In genomic region chr13:41746971-41747615, GRCm38 (mm10) we compare ENCODE assay signal across 8 mouse cellular contexts.
DNase-seq lines count a peak whose midpoint lies in the region; ATAC-seq lines count a peak whose summit lies in the region.

No protein-coding gene starts in this region.

- H3K9me3 ChIP-seq in forebrain, embryonic 13.5 days (replicated peaks): no peaks in the 10 kb centered on the region

- H3K4me2 ChIP-seq in forebrain, embryonic 13.5 days: no peak overlapping the region

- no peak overlapping the region for H3K4me3 ChIP-seq in forebrain, embryonic 13.5 days

- peak; percentile 34 to 84 for DNase-seq in heart, adult 18-20 months
- no peak for DNase-seq in heart, postnatal 25 days (ENCODE audit: low spot score)
- DNase-seq in 3T3-L1 (ENCODE audit: low read depth, low spot score) (peak; percentile 79), MEL-GATA-1-ER (ENCODE audit: extremely low read depth, low read depth) (peak; percentile 12)
- peak; percentile 12 to 84 for DNase-seq in layer of hippocampus, postnatal 14 days (ENCODE audit: low spot score in 2 of 2)
- peak; percentile 76 for DNase-seq in retina, postnatal 1 day
- no peak for DNase-seq in urinary bladder, postnatal 36 days (ENCODE audit: low spot score in 2 of 2)

- intact Hi-C loops in heart, postnatal 25 days (cut with DNase I): loop anchor here (10.0 kb wide), 1 partner anchor 398 kb away; no protein-coding TSS in a partner anchor

- WGBS in forebrain, embryonic 13.5 days: 56% methylated on average over 8 of the region's 8 CpGs

- peak; percentile 76 for ATAC-seq in forebrain, embryonic 13.5 days

- H3K9ac ChIP-seq in forebrain, embryonic 13.5 days: no peak overlapping the region

- no peaks in the 10 kb centered on the region for H3K27me3 ChIP-seq in forebrain, embryonic 13.5 days

- H3K27ac ChIP-seq in forebrain, embryonic 13.5 days: no peak overlapping the region

- no peaks in the 10 kb centered on the region for H3K36me3 ChIP-seq in forebrain, embryonic 13.5 days (ENCODE audit: poor library complexity, severe bottlenecking)

- H3K4me1 ChIP-seq in forebrain, embryonic 13.5 days: peaks cover 13% of the 10 kb centered on the region; the same call in 1 of the 2 replicates

Comparison
In these comparisons a context has a peak if more than half of its experiments do, and no peak if none do; other contexts are left out.
1. DNase-seq: peak in heart, adult 18-20 months (2 of 2), 3T3-L1 (single experiment), MEL-GATA-1-ER (single experiment), layer of hippocampus, postnatal 14 days (2 of 2) and retina, postnatal 1 day (single experiment); none in heart, postnatal 25 days (single experiment) and urinary bladder, postnatal 36 days (0 of 2).